Mouse (Mus musculus) layer of hippocampus, postnatal 14 days (tissue): ENCODE results near the gene Sptssb. TPM values are rescaled to one million over a fixed set of nuclear protein-coding genes. Genes with fewer than 3 reads are reported as not detected.

Source experiments
- total RNA-seq, 2 experiments: library from RNA; stranded (reverse); gene quantifications; 2 replicates each; pipeline ENCODE4 v1.2.3; 2021

Sptssb gene
- total RNA-seq, 2 experiments from 2014 or later = 2.4 to 2.9 TPM

Other genes with a start within 250 kb of the Sptssb start
- 10 to 100 TPM; 40.3 to 46.0 TPM for gene Nmd3, start 138.0 kb downstream of the Sptssb start, total RNA-seq
- not detected for gene Otol1, start 147.7 kb upstream of the Sptssb start, total RNA-seq